Mouse (Mus musculus): ENCODE measurements around the gene Fam216b.

GRCm38 (mm10) chr14:78126670-78127069 is 37.9 kb upstream of the Fam216b start:
- TF ChIP-seq CTCF (IDR thresholded peaks at IDR 0.05; ENCODE audit: control insufficient read depth, insufficient read depth, insufficient replicate concordance, low read depth, low read length), result no peak
- no peak for TF ChIP-seq POLR2A (IDR thresholded peaks at IDR 0.05; ENCODE audit: control insufficient read depth, low read depth, low read length)
